Mouse (Mus musculus): ENCODE measurements at regions not wholly inside any gene's neighbourhood (a gene's known extent, or its start where the extent isn't known, plus 50 kb on each side); places are given as distances from the start of the nearest gene placed in this dataset.

GRCm38 (mm10) chr8:93591608-93592301 is 56.1 kb upstream of the Ces5a start:
- DNase-seq = peak; percentile 93 to 95

- DNase-seq = no peak
Observed at GRCm38 (mm10) chr8:93592302-93592651, 56.6 kb upstream of the Ces5a start.

GRCm38 (mm10) chr8:93598613-93599121 is 63.0 kb upstream of the Ces5a start:
- DNase-seq = peak in 1 of 2 experiments; percentile 20

- DNase-seq = peak in 1 of 2 experiments; percentile 15
Observed at GRCm38 (mm10) chr8:93599306-93599705, 63.7 kb upstream of the Ces5a start.

GRCm38 (mm10) chr8:93599776-93600175 is 64.1 kb upstream of the Ces5a start:
- no peak for DNase-seq

- peak; percentile 81 to 91 for DNase-seq
Observed at GRCm38 (mm10) chr8:93626807-93627526, 91.3 kb upstream of the Ces5a start.

GRCm38 (mm10) chr8:93627626-93628025 is 92.0 kb upstream of the Ces5a start:
- peak in 1 of 2 experiments; percentile 10 for DNase-seq

GRCm38 (mm10) chr8:93632896-93633295 is 97.3 kb upstream of the Ces5a start:
- DNase-seq = no peak

- no peak for DNase-seq
Observed at GRCm38 (mm10) chr8:93642770-93643169, 107.1 kb upstream of the Ces5a start.

- no peak for DNase-seq
Observed at GRCm38 (mm10) chr8:93643471-93644215, 108.0 kb upstream of the Ces5a start.

GRCm38 (mm10) chr8:93653421-93653820 is 117.8 kb upstream of the Ces5a start:
- peak in 1 of 2 experiments; percentile 22 for DNase-seq

GRCm38 (mm10) chr8:93653913-93654705 is 118.5 kb upstream of the Ces5a start:
- DNase-seq = peak; percentile 94 to 97

- DNase-seq = no peak
Observed at GRCm38 (mm10) chr8:93655752-93656151, 120.1 kb upstream of the Ces5a start.

- peak; percentile 89 to 91 for DNase-seq
Observed at GRCm38 (mm10) chr8:93661739-93662138, 126.1 kb upstream of the Ces5a start.

GRCm38 (mm10) chr8:93662219-93662618 is 126.6 kb upstream of the Ces5a start:
- DNase-seq = no peak

GRCm38 (mm10) chr8:93663851-93664250 is 128.2 kb upstream of the Ces5a start:
- DNase-seq = no peak

- DNase-seq = no peak
Observed at GRCm38 (mm10) chr8:93668306-93668705, 132.7 kb upstream of the Ces5a start.

- no peak for DNase-seq
Observed at GRCm38 (mm10) chr8:93674721-93675120, 135.0 kb upstream of the Gnao1 start.

GRCm38 (mm10) chr8:93683773-93684391 is 125.9 kb upstream of the Gnao1 start:
- DNase-seq = no peak

GRCm38 (mm10) chr8:93684392-93684791 is 125.4 kb upstream of the Gnao1 start:
- DNase-seq = no peak

- DNase-seq = no peak
Observed at GRCm38 (mm10) chr8:93688845-93689244, 120.9 kb upstream of the Gnao1 start.
